Mouse (Mus musculus) ovary, postnatal 10 days (tissue): ENCODE results near the gene Sh3d21.
"Not testable (repeated sequence)": the region's sequence is repeated elsewhere in the genome, so short reads cannot be mapped to it uniquely, and the experiment has no call there.

Experiments
- DNase-seq: peaks from one replicate; pipeline ENCODE4 v3.0.0; 2022; ENCODE audit warnings: low spot score

The Sh3d21 gene

GRCm38 (mm10) chr4:126168851-126169250 is 5.6 kb upstream of the Sh3d21 start:
- no peak for DNase-seq

- DNase-seq: no peak
Observed at GRCm38 (mm10) chr4:126166084-126166483, 2.8 kb upstream of the Sh3d21 start.

DNA sequence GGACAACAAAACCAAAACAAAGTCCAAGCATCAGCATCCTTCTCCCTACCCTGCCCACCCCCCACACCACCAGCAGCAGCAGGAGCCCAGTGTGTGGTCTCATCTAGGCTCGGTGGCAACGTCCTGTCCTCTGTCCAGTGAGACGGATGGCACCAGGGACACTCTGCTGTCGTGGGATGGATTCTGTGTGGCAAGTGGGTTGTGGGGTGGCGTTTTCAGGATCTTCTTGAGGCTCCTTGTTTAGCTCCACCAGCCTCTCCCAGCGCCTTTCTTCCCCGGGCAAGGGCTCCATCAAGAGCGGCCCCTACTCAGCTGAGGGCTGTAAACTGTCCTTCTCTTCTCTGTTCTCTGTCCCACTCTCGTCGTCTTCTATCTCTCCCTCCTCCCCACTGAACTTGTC is 1.8 kb upstream of the Sh3d21 start:
- DNase-seq: not testable (repeated sequence)

DNA sequence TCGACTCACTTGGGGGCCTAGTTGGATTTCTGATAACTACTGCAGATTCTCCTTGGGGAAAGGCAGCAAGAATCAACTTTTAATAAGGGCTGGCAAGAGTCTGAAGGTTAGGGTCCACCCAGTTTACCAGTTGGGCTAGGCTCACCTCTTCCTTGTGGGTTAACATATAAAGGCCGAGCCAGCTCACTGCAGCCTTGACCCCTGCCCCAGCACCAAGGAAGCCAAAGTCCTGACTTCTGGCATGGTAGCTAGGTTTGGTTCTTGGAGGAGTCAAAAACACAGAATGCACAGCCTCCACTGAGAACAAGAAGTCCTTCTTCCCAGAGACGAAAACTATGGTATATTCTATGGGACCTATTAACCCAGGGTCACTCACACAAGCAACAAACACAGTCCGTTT is 394 bp upstream of the Sh3d21 start:
- no peak for DNase-seq

DNA sequence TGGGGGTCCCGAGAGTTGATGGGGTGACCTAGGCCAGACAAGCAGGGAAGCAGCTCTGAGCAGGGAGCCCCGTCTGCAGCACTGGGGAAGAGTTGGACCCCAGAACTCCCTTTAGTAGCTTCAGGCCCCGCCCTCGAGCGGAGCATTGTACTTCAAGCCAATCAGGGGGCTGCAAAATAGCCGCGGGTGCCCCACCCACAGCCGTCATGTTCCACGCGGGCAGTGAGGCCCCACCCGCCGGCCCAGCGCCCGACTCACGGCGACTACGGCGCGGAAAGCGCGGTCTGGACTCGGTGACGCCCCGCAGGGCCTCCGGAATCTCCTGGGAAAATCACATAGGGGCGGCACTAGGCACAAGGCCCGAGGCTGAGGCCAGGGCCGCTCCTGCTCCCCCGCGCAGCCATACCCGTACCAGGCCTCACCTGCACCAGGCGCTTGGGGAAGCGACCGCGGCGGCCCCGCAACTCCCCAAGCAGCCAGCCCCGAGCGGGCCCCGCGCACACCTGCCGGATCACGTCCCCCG is 686 bp downstream of the Sh3d21 start:
- peak; percentile 73 for DNase-seq

DNA sequence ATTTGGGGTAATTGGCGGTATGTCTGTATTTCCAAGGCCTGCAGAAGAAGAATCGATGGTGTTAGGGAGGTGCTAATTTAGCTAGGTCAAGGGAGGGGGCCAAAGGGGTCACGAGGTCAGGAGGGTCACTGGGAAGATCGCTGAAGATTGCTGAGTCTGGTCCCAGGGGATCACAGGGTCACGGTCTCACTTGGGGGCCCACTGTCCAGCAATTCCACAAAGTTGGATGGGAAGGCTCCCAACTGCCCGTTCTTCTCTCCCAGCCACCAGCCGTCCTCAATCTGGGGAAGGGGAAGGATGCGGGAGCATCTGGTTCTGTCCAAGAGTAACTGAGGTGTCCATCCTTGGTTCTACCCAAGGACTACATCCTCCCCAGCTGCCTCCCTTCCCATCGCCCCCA is 1.3 kb downstream of the Sh3d21 start:
- DNase-seq: no peak

DNA sequence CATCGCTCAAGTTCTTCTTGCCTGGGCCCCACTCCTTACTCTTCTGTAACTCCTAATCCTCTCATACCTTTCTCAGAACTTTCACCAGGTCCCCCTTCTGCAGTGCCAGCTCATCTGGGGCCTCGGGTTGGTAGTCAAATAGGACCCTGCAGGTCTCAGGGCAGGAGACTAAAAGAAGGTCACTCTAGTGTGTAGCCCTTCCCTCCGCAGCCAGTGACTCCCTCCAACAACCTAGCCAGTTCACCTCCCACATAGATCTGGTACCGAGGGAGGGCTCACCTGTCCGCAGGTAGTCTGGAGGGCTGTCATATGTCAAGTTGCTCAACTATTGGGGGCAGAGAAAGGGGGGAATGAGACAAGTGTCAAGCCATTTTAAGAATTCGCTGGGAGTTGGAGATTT is 1.8 kb downstream of the Sh3d21 start:
- DNase-seq: no peak

DNA sequence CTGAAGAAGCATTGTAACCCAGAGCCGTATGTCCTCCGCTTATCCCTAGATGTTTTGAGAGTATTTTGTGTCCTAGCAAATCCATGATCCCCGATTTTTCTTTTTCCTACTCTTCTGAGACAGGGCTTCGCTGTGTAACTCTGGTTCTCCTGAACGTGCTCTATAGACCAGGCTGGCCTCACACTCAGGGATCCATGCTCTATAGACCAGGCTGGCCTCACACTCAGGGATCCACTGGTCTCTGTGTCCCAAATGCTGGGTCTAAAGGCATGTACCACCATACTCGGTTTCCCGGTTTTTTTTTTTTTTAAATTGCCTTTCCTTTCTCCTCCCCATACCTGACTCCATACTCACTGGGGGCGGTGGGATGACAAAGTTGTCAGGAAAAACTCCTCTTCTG is 2.3 kb downstream of the Sh3d21 start:
- no peak for DNase-seq

DNA sequence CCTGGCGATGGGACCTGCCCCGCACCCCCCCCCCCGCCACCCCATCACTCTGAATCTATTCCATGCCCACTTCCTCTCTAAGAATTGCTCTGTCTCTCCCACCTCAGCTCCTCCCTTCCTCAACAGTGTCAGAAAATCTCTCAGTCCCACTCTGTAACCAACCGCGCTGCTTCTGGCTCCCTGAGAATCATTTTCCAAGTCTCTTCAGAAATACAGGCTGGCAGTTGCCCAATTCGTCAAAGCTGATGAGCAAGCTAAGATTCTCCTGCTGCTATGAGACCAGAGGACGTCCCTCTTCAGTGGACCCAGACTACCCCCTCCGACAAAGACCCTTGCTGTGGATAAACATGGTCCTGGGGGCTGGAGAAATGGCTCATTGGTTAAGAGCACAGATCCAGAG is 3.8 kb downstream of the Sh3d21 start:
- no peak for DNase-seq

DNA sequence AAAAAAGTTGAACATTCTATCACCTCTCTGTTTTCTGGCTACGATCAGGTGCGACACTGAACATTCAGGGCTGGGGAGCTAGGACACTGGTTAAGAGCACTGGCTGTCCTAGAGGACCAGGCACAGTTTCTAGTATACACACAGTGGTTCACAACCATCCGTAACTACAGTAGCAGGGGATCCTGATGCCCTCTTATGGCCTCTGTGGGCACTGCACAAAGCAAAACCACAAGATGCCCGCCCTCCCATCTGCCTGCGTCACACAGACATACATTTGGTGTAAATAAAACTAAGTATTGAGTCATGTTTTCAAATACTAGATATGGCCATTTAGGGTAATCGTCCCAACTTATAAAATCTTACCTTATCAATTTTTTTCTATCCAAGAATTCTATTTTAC is 5.7 kb downstream of the Sh3d21 start:
- DNase-seq: no peak

DNA sequence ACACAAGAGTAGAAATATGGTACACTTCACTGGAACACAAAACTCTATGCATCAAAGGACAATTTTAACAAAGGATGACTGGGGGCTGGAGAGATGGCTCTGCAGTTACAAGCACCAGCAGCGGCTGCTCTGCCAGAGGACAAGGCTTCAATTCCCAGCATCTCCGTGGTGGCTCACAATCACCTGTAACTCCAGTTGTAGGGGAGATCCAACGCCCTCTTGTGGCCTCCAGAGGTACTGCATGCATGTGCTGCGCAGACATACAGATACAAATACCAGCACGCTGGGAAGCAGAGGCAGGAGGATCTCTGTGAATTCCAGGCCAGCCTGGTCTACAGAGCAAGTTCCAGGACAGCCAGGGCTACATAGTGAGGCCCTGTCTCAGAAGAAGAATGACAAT is 6.7 kb downstream of the Sh3d21 start:
- DNase-seq: no peak

DNA sequence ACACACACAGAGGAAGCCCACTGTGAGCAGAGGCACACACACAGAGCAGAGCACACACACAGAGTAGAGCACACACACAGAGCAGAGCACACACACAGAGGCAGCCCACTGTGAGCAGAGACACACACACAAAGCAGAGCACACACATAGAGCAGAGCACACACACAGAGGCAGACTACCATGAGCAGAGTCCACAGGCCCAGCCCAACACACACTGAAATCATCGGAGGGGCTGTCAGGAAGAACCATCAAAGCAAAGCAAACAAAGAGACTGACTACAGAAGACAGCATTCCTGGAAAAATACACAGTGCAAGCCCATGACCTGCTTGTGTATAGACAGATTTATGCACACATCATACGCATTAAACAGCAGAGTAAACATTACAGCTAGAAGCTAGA is 7.4 kb downstream of the Sh3d21 start:
- DNase-seq: no peak

DNA sequence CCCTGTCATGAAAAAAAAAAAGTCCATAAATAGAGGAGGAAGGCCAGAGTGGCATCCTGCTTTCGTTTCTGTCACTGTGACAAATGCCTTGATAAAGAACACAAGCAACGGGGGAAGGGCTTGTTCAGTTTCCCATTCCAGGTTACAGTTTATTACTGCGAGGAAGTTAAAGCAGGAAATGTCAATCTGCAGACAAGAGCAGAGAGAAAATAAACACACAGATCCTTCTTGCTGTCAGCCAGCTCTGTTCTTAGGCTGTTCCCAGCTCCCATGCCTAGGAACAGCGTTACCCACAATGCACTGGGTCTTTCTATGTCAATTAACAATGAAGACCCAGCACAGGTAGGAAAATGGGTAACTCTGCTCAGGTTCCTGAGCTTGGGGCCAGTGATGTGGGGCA is 8.1 kb downstream of the Sh3d21 start:
- DNase-seq: no peak

- no peak for DNase-seq
Observed at GRCm38 (mm10) chr4:126152864-126153263, 10.4 kb downstream of the Sh3d21 start.

DNA sequence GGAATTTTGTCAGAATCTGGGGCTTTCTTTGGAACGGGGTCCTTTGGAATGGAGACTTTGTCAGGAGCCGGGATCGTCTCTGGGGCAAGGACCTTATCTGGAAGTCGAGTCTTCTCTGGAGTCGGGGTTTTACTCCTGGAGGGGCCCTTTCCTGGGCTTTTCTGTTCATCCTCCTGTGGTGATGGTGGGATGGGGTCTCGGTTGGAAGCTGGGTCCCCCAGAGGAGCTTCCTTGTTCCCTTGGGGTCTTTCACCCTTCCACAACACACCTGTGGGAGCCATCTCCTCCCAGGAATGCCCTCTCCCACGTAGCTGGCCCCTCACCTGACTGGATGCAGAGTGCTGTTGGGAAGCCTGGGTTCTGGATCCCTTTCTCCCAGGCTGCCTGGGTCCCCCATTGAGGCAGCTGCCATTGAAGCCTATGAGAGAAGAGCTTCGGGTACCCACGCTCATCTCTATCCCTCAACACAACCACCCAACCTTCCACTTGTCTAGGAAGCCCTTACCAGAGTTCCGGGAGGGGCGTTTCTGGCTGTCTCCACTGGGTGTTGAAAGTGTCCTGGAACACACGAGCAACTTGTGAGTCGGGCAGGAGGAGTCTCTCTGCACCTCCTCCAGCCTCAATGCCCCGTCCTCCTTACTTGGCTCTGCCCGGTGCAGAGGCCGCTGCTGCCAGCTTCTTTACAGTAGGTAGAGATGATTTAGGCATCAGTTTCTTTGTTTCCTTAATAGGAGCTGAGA is 11.4 kb downstream of the Sh3d21 start:
- DNase-seq: no peak

- no peak for DNase-seq
Observed at GRCm38 (mm10) chr4:126150949-126151320, 12.4 kb downstream of the Sh3d21 start.

DNA sequence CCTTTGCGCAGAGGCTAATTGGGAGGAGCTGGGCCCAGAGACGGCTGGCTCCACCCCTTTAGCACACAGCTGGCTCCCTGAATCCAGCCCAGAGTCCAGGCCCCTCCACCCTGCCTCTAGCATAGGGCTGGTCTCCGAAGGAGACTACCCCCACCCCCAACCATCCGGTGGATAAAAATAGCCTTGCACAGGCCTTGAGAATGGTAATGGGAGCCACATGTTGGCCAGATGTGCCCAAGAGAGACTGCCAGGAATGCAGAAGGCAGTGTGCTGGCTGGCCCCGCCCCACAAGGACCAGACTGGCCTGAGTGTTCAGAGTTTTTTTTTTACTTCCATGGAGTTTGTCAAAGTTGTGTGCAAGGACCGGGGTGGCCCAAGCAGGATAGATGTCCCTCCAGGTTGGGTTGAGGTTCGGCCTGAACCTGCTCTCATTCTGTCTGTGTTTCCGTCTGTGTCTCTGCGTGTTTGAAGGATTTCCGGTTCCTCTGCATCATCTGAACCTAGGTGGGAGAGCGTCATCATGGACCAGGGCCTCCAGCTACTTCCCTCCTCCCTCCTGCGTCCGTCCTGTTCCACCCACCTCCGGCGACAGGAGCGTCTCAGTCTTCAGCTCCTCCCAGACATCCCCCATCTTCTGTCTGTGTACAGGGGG is 12.9 kb downstream of the Sh3d21 start:
- DNase-seq: peak; percentile 49

DNA sequence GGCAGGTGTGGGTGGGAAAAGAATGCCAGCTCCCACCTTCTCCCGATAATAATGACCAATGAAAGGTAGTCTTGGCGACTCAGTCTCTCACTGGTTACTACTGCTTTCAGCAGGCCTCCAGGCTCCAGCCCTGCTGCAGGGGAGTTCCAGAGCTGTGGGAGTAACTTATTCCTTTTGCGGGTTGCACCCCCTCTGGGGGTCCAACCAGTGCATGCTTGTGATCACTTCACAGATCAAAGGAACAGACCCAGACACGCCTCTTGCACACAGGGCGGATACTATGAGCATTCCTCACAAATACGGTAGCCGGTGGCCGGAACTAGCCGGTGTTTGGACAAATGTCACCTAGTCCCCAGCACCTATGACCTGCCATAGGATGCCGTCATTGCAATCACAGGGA is 13.5 kb downstream of the Sh3d21 start:
- DNase-seq: no peak

DNA sequence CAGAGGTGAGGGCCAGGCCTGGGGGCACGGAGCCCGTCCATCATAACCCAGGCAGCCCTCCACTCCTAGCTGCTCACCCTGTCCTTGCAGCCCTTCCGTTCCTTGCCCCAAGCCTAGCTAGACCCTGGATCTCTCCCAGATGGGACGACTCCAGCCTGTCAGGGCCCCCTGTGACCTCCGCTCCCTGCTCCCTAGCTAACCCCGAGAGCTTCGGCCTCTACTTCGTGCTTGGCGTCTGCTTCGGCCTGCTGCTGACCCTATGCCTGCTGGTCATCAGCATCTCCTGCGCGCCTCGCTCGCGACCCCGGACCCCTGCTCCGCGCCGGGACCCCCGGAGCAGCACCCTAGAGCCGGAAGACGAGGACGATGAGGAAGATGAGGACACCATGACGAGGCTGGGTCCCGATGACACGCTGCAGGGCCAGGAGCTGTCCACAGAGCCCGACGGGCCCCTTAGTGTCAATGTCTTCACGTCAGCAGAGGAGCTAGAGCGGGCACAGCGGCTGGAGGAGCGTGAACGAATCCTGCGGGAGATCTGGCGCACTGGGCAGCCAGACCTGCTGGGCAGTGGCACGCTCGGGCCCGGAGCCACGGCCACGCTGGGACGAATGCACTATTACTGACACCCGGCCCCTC is 14.1 kb downstream of the Sh3d21 start:
- no peak for DNase-seq

GRCm38 (mm10) chr4:126148161-126148961 is 14.9 kb downstream of the Sh3d21 start:
- peak; percentile 56 for DNase-seq

- peak; percentile 74 for DNase-seq
Observed at GRCm38 (mm10) chr4:126147533-126148160, 15.6 kb downstream of the Sh3d21 start, which contains the start of gene Eva1b. Gene Eva1b (plus strand): TSS chr4:126147744.
